Mouse (Mus musculus) liver, postnatal 0 days (tissue): Measurements from ENCODE around the gene Pwwp2a.

Experiments
- CTCF ChIP-seq: sonication (generic); IDR thresholded peaks from 2 replicates; pipeline ENCODE4 v1.5.1; 2016; ENCODE audit warnings: antibody characterized with exemption, low read depth
- EP300 ChIP-seq: IDR thresholded peaks from 2 replicates; pipeline ENCODE4 v1.6.1; 2016; ENCODE audit warnings: antibody characterized with exemption, low read depth, mild to moderate bottlenecking

DNA sequence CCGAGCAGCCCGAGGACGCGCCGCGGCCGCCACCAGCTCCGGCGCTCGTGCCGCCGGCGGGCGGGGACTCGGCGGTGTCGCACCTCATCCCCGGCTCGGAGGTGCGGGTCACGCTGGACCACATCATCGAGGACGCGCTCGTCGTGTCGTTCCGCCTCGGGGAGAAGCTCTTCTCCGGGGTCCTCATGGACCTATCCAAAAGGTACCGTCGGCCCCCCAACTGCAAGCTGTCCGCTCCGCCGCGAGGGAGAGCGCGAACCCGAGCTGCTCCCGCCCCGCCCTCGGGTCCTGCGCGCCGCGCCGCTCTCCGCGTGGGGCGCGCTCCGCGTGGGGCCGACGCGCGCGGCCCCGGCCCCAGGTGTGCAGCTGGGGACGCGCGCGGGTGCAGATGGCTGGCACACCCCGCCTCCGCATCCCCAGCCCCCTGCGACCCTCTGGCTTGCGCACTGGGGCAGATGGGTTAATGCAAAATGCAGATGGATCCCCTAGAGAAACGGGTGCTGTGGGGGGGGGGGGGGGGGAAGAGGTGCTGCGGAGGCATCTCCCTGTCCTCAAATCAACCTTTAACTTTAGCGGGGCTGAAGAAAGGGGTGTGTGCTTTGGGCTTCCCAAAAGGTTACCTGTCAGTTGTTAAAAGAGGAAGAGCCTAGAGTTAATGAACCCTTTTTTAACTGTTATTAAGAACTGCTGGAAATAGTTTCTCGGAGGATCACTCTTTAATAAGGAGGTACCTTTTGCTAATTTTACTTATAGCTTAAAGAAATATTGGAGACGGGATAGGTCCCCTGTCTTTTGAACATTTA lies 818 bp downstream of the Pwwp2a start:
- TF ChIP-seq CTCF = no peak
- no peak for TF ChIP-seq EP300
